Mouse (Mus musculus) lung, adult 2 months (tissue): ENCODE data around the gene Gad1.

Experiments
- CTCF ChIP-seq: fragments of 200-500 bp; IDR thresholded peaks from 2 replicates; pipeline ENCODE4 v1.5.1; 2011; ENCODE audit warnings: mild to moderate bottlenecking, low read length, control low read depth; ENCODE audit not compliant: insufficient read depth
- POLR2A ChIP-seq: fragments of 200-500 bp; IDR thresholded peaks from 2 replicates; pipeline ENCODE4 v1.6.1; 2011; ENCODE audit warnings: low read depth, mild to moderate bottlenecking, control low read depth, low read length, borderline replicate concordance; ENCODE audit errors: extremely low read depth

GRCm38 (mm10) chr2:70614745-70615351 is 62.0 kb downstream of the Gad1 start:
- TF ChIP-seq POLR2A (no peak), CTCF (no peak)
